Mouse (Mus musculus) MEL (cell line): ENCODE measurements around the gene Tnip2. TPM values are rescaled to one million over a fixed set of nuclear protein-coding genes. Genes with fewer than 3 reads are reported as not detected.
A peak's percentile ranks its signal among the peaks of the same experiment; 100 is the strongest.

Experiments
- DNase-seq: peaks from one replicate; pipeline ENCODE4 v3.0.0; 2011; ENCODE audit warnings: low read depth, low spot score
- H3K27ac ChIP-seq: 2 replicates; pipeline ENCODE4 v1.5.1; 2012; ENCODE audit warnings: low read depth, mild to moderate bottlenecking, control low read depth, low read length, moderate library complexity; ENCODE audit not compliant: control insufficient read depth
- H3K27me3 ChIP-seq, 2 experiments: fragments of 150-350 bp in 1 of 2; sonication (generic) in 1 of 2; 2 replicates each; pipeline ENCODE4 v1.6.1; 2012; ENCODE audit warnings: low read length in 2 of 2, mild to moderate bottlenecking in 2 of 2, improper control_type of control experiment in 1 of 2, moderate library complexity in 1 of 2; ENCODE audit not compliant: insufficient read depth in 2 of 2, control insufficient read depth in 1 of 2
- H3K36me3 ChIP-seq, 2 experiments: 2 replicates each; pipeline ENCODE4 v1.6.1; 2012 to 2014; ENCODE audit warnings: low read length in 2 of 2, improper control_type of control experiment in 1 of 2, inconsistent platforms in 1 of 2, mild to moderate bottlenecking in 1 of 2; ENCODE audit not compliant: insufficient read depth in 2 of 2, control insufficient read depth in 1 of 2
- H3K4me1 ChIP-seq, 2 experiments: fragments of 150-350 bp in 1 of 2; sonication (generic) in 1 of 2; 2 replicates each; pipeline ENCODE4 v1.6.1; 2012; ENCODE audit warnings: low read length in 2 of 2, improper control_type of control experiment in 1 of 2, mild to moderate bottlenecking in 1 of 2; ENCODE audit not compliant: insufficient read depth in 2 of 2, control insufficient read depth in 1 of 2
- H3K4me3 ChIP-seq, 2 experiments: fragments of 150-350 bp in 1 of 2; sonication (generic) in 1 of 2; 2 replicates each; pipeline ENCODE4 v1.5.1; 2012; ENCODE audit warnings: low read depth in 2 of 2, low read length in 2 of 2, mild to moderate bottlenecking in 2 of 2, moderate library complexity in 2 of 2, control low read depth in 1 of 2, improper control_type of control experiment in 1 of 2; ENCODE audit not compliant: control insufficient read depth in 1 of 2, insufficient read depth in 1 of 2
- H3K79me2 ChIP-seq: 2 replicates; pipeline ENCODE4 v1.6.1; 2012; ENCODE audit warnings: mild to moderate bottlenecking, low read length, moderate library complexity; ENCODE audit not compliant: control insufficient read depth, poor library complexity, insufficient read depth
- H3K9ac ChIP-seq: 2 replicates; pipeline ENCODE4 v1.6.1; 2012; ENCODE audit warnings: low read depth, mild to moderate bottlenecking, control low read depth, low read length, moderate library complexity; ENCODE audit not compliant: control insufficient read depth, poor library complexity, severe bottlenecking
- H3K9me3 ChIP-seq: fragments of 150-350 bp; sonication (generic); replicated peaks from 2 replicates; pipeline ENCODE4 v1.6.1; 2012; ENCODE audit warnings: mild to moderate bottlenecking, low read length, improper control_type of control experiment, moderate library complexity; ENCODE audit not compliant: insufficient read depth
- CHD2 ChIP-seq: IDR thresholded peaks from 2 replicates; pipeline ENCODE4 v1.6.1; 2011; ENCODE audit warnings: low read length, improper control_type of control experiment
- CTCF ChIP-seq, 3 experiments: IDR thresholded peaks in 2 of 3; conservative IDR thresholded peaks in 1 of 3; 2 replicates each; pipeline ENCODE4 v1.5.1; 2011 to 2012; ENCODE audit warnings: low read length in 3 of 3, low read depth in 2 of 3, mild to moderate bottlenecking in 2 of 3, improper control_type of control experiment in 1 of 3, inconsistent platforms in 1 of 3, mixed read lengths in 1 of 3, moderate library complexity in 1 of 3; ENCODE audit not compliant: control insufficient read depth in 1 of 3, insufficient read depth in 1 of 3, poor library complexity in 1 of 3, severe bottlenecking in 1 of 3
- ELF1 ChIP-seq: IDR thresholded peaks from 2 replicates; pipeline ENCODE4 v1.6.1; 2014; ENCODE audit warnings: low read depth, mild to moderate bottlenecking, inconsistent platforms, low read length, improper control_type of control experiment, moderate library complexity
- EP300 ChIP-seq, 2 experiments: IDR thresholded peaks; 2 replicates each; pipeline ENCODE4 v1.6.1; 2011; ENCODE audit warnings: improper control_type of control experiment in 2 of 2, low read length in 2 of 2, low read depth in 1 of 2, mild to moderate bottlenecking in 1 of 2
- ETS1 ChIP-seq: IDR thresholded peaks from 2 replicates; pipeline ENCODE4 v1.6.1; 2012; ENCODE audit warnings: low read depth, mild to moderate bottlenecking, inconsistent platforms, low read length, improper control_type of control experiment, moderate library complexity
- KAT2A ChIP-seq: conservative IDR thresholded peaks from 2 replicates; pipeline ENCODE4 v1.6.1; 2012; ENCODE audit warnings: low read depth, low read length, improper control_type of control experiment, inconsistent platforms
- MAX ChIP-seq: IDR thresholded peaks from 2 replicates; pipeline ENCODE4 v1.6.1; 2011; ENCODE audit warnings: low read length, improper control_type of control experiment
- MXI1 ChIP-seq: IDR thresholded peaks from 2 replicates; pipeline ENCODE4 v1.6.1; 2011; ENCODE audit warnings: mild to moderate bottlenecking, low read depth, low read length, improper control_type of control experiment
- MYC ChIP-seq: IDR thresholded peaks from 2 replicates; pipeline ENCODE4 v1.6.1; 2011; ENCODE audit warnings: low read depth, mild to moderate bottlenecking, low read length, improper control_type of control experiment, moderate library complexity
- NRF1 ChIP-seq: IDR thresholded peaks from 2 replicates; pipeline ENCODE4 v1.6.1; 2014; ENCODE audit warnings: low read depth, mild to moderate bottlenecking, inconsistent platforms, low read length, improper control_type of control experiment, moderate library complexity; ENCODE audit not compliant: poor library complexity, insufficient read depth, severe bottlenecking
- POLR2AphosphoS2 ChIP-seq: IDR thresholded peaks from 2 replicates; pipeline ENCODE4 v1.6.1; 2011; ENCODE audit warnings: low read length, improper control_type of control experiment
- POLR2AphosphoS5 ChIP-seq: IDR thresholded peaks from 2 replicates; pipeline ENCODE4 v1.6.1; 2012; ENCODE audit warnings: low read depth, borderline replicate concordance, mild to moderate bottlenecking, inconsistent platforms, low read length, moderate library complexity, mixed read lengths
- RAD21 ChIP-seq: IDR thresholded peaks from 2 replicates; pipeline ENCODE4 v1.6.1; 2011; ENCODE audit warnings: mild to moderate bottlenecking, low read depth, low read length, improper control_type of control experiment
- RCOR1 ChIP-seq: IDR thresholded peaks from 2 replicates; pipeline ENCODE4 v1.6.1; 2012; ENCODE audit warnings: low read depth, mild to moderate bottlenecking, inconsistent platforms, low read length, improper control_type of control experiment
- SIN3A ChIP-seq: IDR thresholded peaks from 2 replicates; pipeline ENCODE4 v1.6.1; 2012; ENCODE audit warnings: low read length, improper control_type of control experiment, inconsistent platforms
- SMC3 ChIP-seq: IDR thresholded peaks from 2 replicates; pipeline ENCODE4 v1.6.1; 2011; ENCODE audit warnings: low read depth, low read length, improper control_type of control experiment
- TCF12 ChIP-seq: IDR thresholded peaks from 2 replicates; pipeline ENCODE4 v1.6.1; 2014; ENCODE audit warnings: low read depth, mild to moderate bottlenecking, inconsistent platforms, low read length, improper control_type of control experiment, moderate library complexity
- UBTF ChIP-seq: IDR thresholded peaks from 2 replicates; pipeline ENCODE4 v1.6.1; 2012; ENCODE audit warnings: low read depth, mild to moderate bottlenecking, inconsistent platforms, low read length, improper control_type of control experiment, moderate library complexity, borderline replicate concordance; ENCODE audit not compliant: insufficient read depth
- USF1 ChIP-seq: IDR thresholded peaks from 2 replicates; pipeline ENCODE4 v1.6.1; 2014; ENCODE audit warnings: low read depth, mild to moderate bottlenecking, inconsistent platforms, low read length, improper control_type of control experiment, moderate library complexity
- USF2 ChIP-seq, 2 experiments: IDR thresholded peaks; 2 replicates each; pipeline ENCODE4 v1.6.1; 2011 to 2012; ENCODE audit warnings: improper control_type of control experiment in 2 of 2, low read length in 2 of 2, borderline replicate concordance in 1 of 2, inconsistent platforms in 1 of 2, low read depth in 1 of 2, mild to moderate bottlenecking in 1 of 2; ENCODE audit not compliant: insufficient read depth in 1 of 2
- ZKSCAN1 ChIP-seq: IDR thresholded peaks from 2 replicates; pipeline ENCODE4 v1.6.1; 2012; ENCODE audit warnings: low read depth, mild to moderate bottlenecking, inconsistent platforms, low read length, improper control_type of control experiment, moderate library complexity
- ZNF384 ChIP-seq: IDR thresholded peaks from 2 replicates; pipeline ENCODE4 v1.6.1; 2012; ENCODE audit warnings: low read depth, mild to moderate bottlenecking, inconsistent platforms, low read length, improper control_type of control experiment
- polyA plus RNA-seq, 2 experiments: library from polyadenylated mRNA; stranded (reverse) in 1 of 2; unstranded in 1 of 2; fragments of >175 nt in 1 of 2; fragments of >200 nt in 1 of 2; gene quantifications; 2 replicates each; pipeline versions ENCODE4 v1.2.1 to v1.2.4; 2012; ENCODE audit warnings: low replicate concordance in 2 of 2, low read depth in 1 of 2; ENCODE audit not compliant: insufficient read length in 2 of 2, insufficient read depth in 1 of 2, missing spikeins in 1 of 2
- total RNA-seq: library from RNA; depleted of rRNA; stranded (reverse); fragments of 300-350 nt; gene quantifications from 2 replicates; pipeline ENCODE4 v1.2.3, GENCODE M21; 2012

Gene Tnip2
- total and polyA plus RNA-seq, 3 experiments: 27.0 to 89.4 (median 30.6) TPM

GRCm38 (mm10) chr5:34527352-34527751, 13.6 kb upstream of the Tnip2 start:
- H3K27me3 ChIP-seq: no peaks in the 10 kb centered on the region
- TF ChIP-seq UBTF: no peak
- TF ChIP-seq KAT2A: no peak
- TF ChIP-seq, all 39 proteins: peak for 0
- H3K9me3 ChIP-seq: no peaks in the 10 kb centered on the region
- no peak overlapping the region for H3K9ac ChIP-seq
- H3K4me3 ChIP-seq: no peak overlapping the region
- peaks cover 4 to 12% of the 10 kb centered on the region in 2 experiments; a peak in 3 of 4 replicates for H3K4me1 ChIP-seq
- H3K79me2 ChIP-seq: peaks cover 2% of the 10 kb centered on the region
- H3K27ac ChIP-seq: no peak overlapping the region
- H3K36me3 ChIP-seq: peaks cover 0 to 6% of the 10 kb centered on the region in 2 experiments; a peak in 2 of 4 replicates
- DNase-seq: no peak

GRCm38 (mm10) chr5:34526477-34526775, 12.6 kb upstream of the Tnip2 start:
- peak overlapping the region; percentile 76 for H3K27ac ChIP-seq
- H3K27me3 ChIP-seq: no peaks in the 10 kb centered on the region
- H3K9ac ChIP-seq: peak overlapping the region; percentile 57
- H3K36me3 ChIP-seq: peaks cover 0 to 6% of the 10 kb centered on the region in 2 experiments; a peak in 2 of 4 replicates
- H3K4me1 ChIP-seq: peaks cover 4 to 12% of the 10 kb centered on the region in 2 experiments; a peak in 3 of 4 replicates
- no peaks in the 10 kb centered on the region for H3K9me3 ChIP-seq
- TF ChIP-seq EP300 (IDR thresholded peaks at IDR 0.05; ENCODE audit: low read depth in 1 of 2, low read length in 2 of 2) (0 out of 4 replicates have a peak, but pooled peaks of 1 of the 2 experiments have one; percentile 2), MYC (0 out of 2 replicates have a peak, but pooled peaks have one; percentile 3), NRF1 (peak; percentile 57; the same call in 1 of the 2 replicates), POLR2AphosphoS5 (no peak)
- peaks cover 2% of the 10 kb centered on the region for H3K79me2 ChIP-seq
- DNase-seq: no peak
- peak overlapping the region; percentile 59 to 97 for H3K4me3 ChIP-seq

GRCm38 (mm10) chr5:34525663-34526476, 12.1 kb upstream of the Tnip2 start, which contains the start of gene Sh3bp2:
Gene Sh3bp2, plus strand, starts transcription at chr5:34525838.
- H3K4me1 ChIP-seq: peaks cover 4 to 13% of the 10 kb centered on the region in 2 experiments; a peak in 3 of 4 replicates
- H3K9ac ChIP-seq: peak within 1 kb of the TSS; percentile 57
- no peaks in the 10 kb centered on the region for H3K27me3 ChIP-seq
- DNase-seq: peak; percentile 97
- peak within 1 kb of the TSS; percentile 59 to 97 for H3K4me3 ChIP-seq
- H3K27ac ChIP-seq: peak within 1 kb of the TSS; percentile 76
- no peaks in the 10 kb centered on the region for H3K9me3 ChIP-seq
- peaks cover 2% of the 10 kb centered on the region for H3K79me2 ChIP-seq
- H3K36me3 ChIP-seq: peaks cover 0 to 7% of the 10 kb centered on the region in 2 experiments; a peak in 2 of 4 replicates
- no peak for TF ChIP-seq USF1
- peak; percentile 79 for TF ChIP-seq MXI1
- TF ChIP-seq ZNF384: 0 out of 2 replicates have a peak, but pooled peaks have one; percentile 28
- TF ChIP-seq SMC3: peak; percentile 23; the same call in 1 of the 2 replicates
- 0 out of 2 replicates have a peak, but pooled peaks have one; percentile 38 for TF ChIP-seq TCF12
- no peak for TF ChIP-seq ZKSCAN1
- TF ChIP-seq ETS1: 0 out of 2 replicates have a peak, but pooled peaks have one; percentile 16
- 0 out of 6 replicates have a peak, but pooled peaks of 1 of the 3 experiments have one; percentile 4 for TF ChIP-seq CTCF (IDR thresholded peaks at IDR 0.05 in 2 of 3, conservative IDR thresholded peaks at IDR 0.05 in 1 of 3; ENCODE audit: control insufficient read depth in 1 of 3, insufficient read depth in 1 of 3, low read depth in 2 of 3, low read length in 3 of 3, poor library complexity in 1 of 3, severe bottlenecking in 1 of 3)
- TF ChIP-seq RAD21: no peak
- peak; percentile 28 for TF ChIP-seq ELF1
- TF ChIP-seq POLR2AphosphoS2: peak; percentile 64; the same call in 1 of the 2 replicates
- peak; percentile 66 for TF ChIP-seq MAX
- TF ChIP-seq RCOR1: peak; percentile 43; the same call in 1 of the 2 replicates
- peak; percentile 70; the same call in 1 of the 2 replicates for TF ChIP-seq MYC
- no peak for TF ChIP-seq KAT2A
- peak; percentile 86 for TF ChIP-seq SIN3A
- TF ChIP-seq CHD2: no peak
- TF ChIP-seq USF2 (IDR thresholded peaks at IDR 0.05; ENCODE audit: borderline replicate concordance in 1 of 2, insufficient read depth in 1 of 2, low read depth in 1 of 2, low read length in 2 of 2): no peak
